Mouse (Mus musculus): ENCODE results near the gene Msl1. TPM values are rescaled to one million over a fixed set of nuclear protein-coding genes. Genes with fewer than 3 reads are reported as not detected.

Gene Msl1
- total RNA-seq (2021) = 10 to 100 TPM; 49.0 to 51.4 TPM
- long read RNA-seq, experiment 1, full-length matches to known transcripts = 7 of 12 reads
- long read RNA-seq, experiment 1, partial matches to known transcripts = 0 of 12 reads
- long read RNA-seq, experiment 1, other reads (novel, unspliced or antisense) = 5 of 12 reads
- long read RNA-seq, experiment 2, partial matches to known transcripts = 2 of 15 reads
- long read RNA-seq, experiment 2, other reads (novel, unspliced or antisense) = 9 of 15 reads

DNA sequence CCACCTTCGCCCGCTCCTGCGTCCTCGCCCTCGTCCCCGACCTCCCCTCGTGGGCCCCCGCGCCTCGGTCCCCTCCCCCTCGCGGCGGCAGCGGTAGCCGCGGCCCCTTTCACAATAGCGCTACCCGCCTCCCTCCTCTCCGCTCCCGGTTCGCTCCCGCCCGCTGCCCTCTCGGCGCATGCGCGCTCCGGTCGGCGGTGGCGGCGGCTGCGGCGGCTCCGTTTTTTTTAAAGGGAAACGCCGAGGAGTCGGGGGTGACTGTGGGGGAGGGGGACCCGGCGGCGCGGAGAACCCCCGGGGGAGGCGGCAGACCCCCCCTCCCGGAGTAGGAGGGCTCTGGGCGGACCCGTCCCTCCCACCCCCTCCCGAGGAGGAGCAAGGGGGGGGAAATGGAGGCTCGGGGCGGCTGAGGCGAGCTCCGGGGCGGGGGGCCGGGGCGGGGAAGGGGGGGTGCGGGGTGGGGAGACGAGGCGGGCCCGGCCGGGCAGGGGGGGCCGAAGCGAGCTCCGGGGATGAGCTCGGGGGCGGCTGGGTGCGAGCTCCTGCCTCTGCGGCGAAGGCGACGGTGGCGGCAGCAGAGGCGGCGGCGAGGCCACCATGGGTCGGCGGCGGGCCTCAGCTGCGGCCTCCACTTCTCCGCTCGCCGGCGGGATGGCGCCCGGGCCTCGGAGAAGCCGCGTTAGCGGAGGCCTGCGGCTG lies at the start of gene Msl1:
Gene Msl1, plus strand, starts transcription at position 502 of the 699 bp plus-strand sequence.
- peak; percentile 85 to 86 for DNase-seq
- intact Hi-C loops (cut with DNase I) = no loop called here

DNA sequence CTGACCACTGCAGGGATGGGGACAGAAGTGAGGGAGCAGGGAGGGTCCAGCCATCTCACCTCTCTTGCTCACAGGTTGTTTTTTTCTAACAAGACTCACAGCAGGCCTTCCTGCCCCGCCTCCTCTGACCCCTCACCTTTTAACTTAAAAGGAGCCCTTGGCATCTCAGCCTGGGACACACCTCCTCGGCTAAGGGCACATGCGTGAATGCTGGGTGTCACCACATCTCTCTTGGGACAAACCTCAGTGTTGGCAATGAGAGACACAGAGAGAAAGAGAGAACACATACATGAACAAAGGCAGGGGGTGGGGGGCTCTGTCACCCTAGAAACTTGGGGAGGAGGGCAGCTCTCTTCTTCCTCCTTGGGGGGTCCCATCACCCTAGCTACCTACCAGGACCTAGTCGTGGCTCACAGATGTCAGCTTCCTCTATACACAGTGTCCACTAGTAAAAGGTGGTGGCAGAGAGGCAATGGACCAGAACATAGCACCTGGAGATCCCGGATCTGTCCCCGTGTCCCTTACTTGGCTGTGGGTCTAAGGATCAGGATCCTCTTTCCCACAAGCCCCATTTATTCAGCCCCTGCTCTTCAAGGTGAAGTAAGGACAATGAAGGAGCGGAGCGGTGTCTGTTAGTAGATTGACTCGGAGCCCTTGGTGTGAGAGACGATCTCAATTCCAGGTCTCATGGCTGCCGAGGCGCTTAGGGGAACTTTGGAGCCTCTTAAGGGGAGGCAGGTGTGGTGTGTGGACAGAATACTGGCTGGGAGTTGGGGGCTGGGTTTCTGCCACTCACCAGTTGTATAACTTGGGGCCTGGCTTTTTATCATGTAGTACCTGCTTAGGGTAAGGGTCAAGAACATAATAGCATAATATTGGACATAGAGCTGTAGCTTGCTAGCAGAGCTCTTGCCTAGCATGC lies 49.1 kb upstream of the Msl1 start:
- intact Hi-C loops (cut with DNase I) = no loop called here
- DNase-seq = no peak

GRCm38 (mm10) chr11:98746855-98747693 lies 48.2 kb upstream of the Msl1 start:
- peak; percentile 74 to 79 for DNase-seq
- intact Hi-C loops (cut with DNase I) = no loop called here

DNA sequence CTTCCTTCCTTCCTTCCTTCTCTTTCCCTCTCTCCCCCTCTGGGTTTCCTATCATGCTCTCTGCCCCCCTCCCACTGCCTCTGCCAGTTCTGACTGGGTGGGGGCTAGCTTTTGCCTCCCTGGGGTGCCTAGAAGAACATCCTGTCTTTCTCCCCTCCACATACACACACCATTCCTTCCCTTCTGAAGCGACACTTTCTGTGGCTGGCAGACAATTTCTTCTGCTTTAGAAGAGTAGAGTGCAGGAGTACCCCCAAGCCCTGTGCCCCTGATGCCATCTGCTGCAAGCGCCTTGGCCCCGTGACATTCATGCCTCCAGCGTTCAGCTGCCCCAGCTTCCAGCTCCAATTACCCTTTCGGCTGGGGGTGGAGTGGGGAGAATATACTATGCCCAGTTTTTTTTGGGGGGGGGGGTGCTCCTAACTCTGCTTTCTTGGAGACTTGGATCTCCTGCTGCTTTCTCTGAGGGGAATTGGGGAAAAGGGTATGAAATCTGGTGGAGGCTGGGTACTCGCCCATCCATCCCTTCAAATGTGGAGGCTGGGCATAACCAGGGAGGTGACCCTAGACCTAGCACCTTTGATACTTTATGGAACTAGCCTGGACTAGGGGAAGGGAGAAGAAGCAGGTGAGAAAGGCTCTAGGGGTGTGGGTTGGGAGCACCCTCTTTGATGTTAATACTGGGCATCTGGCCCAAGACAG lies 47.4 kb upstream of the Msl1 start:
- intact Hi-C loops (cut with DNase I) = no loop called here
- peak in 1 of 2 experiments; percentile 42 for DNase-seq

GRCm38 (mm10) chr11:98748506-98749416 lies 46.6 kb upstream of the Msl1 start:
- intact Hi-C loops (cut with DNase I) = no loop called here

GRCm38 (mm10) chr11:98749716-98750115 lies 45.6 kb upstream of the Msl1 start:
- intact Hi-C loops (cut with DNase I) = no loop called here
- DNase-seq = no peak

More at GRCm38 (mm10) chr11:98748506-98749416, 46.6 kb upstream of the Msl1 start:
- DNase-seq = no peak

DNA sequence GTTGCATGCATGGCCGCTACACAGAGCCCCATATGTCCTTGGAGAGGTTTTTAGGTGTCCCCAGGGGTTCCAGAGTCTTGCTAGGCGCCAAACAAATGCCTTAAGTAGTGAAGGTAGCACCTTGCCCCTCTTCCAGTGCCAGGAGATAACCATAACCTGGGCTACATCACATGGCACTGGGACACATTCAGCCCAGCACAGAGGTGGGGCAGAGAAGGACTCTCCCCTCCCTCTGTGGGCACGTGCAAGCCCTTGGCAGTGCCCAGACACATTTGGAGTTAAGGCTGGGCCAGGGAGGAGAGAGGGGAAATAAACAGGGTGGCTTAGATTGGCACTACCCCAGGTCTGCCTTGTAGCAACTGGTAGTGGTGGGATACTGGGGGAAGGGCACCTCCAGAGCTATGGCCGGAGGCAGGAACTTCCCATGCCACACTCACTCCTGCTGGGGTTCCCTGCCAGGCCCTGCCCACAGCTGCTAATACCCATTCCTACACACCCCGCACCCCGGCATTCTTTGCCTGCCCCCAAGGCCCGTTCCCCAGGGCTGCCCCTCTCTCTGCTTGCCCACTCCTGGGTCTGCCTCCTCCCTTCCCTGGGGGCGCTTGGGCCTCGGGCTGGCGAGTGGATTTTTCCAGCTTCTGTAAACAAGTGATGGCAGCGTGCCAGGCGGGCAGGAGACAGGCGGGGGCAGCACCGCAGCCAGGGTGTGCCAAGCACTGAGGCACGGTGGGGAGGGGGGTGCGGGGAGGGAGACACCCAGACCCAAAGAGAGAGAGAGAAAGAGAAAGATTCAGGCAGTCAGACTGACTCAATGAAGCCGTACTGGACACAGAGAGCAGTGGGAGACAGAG lies 44.7 kb upstream of the Msl1 start:
- DNase-seq = peak in 1 of 2 experiments; percentile 42
- intact Hi-C loops (cut with DNase I) = no loop called here

DNA sequence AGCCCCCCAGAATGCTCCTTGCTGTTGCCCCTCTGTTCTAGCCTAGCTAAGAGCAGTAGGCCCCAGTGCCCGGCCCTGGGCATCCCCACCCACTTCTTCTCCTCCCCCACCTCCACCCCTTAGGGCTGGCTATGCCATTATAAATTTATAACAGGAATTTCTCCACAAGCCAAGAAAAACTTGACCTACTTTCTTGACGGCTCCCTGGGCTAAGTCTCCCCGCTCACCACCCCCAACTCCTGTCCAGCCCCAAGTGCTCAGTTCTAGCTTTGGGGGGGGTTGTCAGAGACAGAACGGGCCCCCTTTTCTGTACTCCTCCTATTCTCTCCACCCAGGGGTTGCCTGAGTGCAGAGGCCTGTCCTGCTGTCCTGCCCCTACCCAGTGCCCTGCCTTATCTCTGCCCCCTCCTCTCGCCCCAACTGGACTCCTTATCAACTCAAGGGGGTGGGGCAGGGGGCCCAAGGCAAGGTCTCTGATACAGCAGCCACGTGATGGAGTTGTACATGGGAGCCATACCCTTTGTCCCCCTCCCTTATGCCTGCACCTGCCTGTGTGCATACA lies 44.0 kb upstream of the Msl1 start:
- intact Hi-C loops (cut with DNase I) = no loop called here

DNA sequence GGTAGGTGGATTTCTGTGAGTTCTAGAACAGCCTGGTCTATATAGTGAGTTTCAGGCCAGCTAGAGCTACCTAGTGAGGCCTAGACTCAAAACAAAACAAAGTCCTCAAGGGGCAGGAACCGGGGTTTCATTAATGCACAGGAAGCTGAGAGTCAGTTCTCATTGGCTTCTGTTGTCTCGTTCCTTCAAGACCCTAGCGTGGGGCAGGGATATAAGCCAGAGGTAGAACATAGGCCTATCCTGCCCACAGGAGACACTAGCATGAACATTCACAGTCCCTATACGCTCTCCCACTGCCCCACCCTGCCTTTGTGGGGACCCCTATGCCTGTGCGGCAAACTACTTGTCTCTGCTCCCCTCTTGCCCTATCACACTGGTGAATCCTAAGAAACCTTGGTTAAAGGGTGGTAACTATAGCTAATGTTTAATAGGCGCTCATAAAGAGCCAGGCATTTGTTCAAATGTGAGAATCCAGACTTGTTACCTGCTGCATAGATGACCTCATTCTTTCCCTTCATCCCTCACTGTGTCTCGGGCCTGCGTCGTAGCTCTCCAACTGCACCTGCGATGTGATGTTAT lies 42.7 kb upstream of the Msl1 start:
- DNase-seq = no peak
- intact Hi-C loops (cut with DNase I) = no loop called here

More for the DNA sequence above, 44.0 kb upstream of the Msl1 start:
- no peak for DNase-seq

DNA sequence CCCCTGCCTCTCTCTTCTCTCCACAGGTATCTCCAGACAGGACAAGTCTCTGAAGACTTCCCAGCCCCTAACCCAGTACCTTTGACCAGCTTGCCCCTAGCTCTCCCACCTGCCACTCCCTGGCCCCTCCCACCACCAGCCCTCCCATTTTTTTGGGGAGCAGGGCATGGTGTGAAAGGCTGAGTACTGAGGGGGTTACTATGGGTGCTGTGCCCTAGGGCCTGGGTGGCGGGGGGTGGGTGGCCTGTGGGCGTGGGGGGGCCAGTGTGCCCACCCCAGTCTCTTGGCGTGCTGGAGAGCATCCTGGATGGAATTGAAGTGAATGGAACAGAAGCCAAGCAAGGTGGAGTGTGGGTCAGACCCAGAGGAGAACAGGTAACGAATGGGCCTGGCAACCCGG lies 42.1 kb upstream of the Msl1 start:
- no peak for DNase-seq
- intact Hi-C loops (cut with DNase I) = no loop called here

- intact Hi-C loops (cut with DNase I) = no loop called here
- peak in 1 of 2 experiments; percentile 34 for DNase-seq
Observed at GRCm38 (mm10) chr11:98754151-98754620, 41.1 kb upstream of the Msl1 start.

DNA sequence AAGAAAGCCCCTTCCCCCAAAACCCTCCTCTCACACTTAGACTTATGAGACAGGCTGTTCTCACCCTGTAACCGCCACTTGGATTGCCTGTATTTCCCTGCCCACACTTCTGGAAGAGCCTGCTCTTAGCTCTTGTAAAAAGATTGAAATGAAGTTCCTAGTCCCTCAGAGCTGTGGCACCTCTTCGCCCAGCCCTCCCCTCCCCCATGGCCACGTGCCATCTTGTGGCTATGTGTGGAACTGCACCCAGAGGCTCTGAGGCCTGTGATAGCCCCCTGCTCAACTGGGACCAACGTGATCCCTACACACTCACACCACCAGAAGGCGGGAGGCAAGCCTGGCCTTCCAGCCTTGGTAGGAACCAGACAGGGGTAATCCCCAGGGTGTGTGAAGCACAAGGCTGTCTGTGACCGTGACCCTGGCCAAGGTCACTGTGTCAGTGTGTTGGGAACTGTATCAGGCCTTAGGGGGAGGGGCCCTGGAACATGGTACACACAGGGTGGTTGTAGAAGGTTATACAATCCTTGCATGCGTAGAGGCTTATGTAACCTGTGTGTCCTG lies 40.6 kb upstream of the Msl1 start:
- intact Hi-C loops (cut with DNase I) = no loop called here
- peak in 1 of 2 experiments; percentile 62 for DNase-seq

GRCm38 (mm10) chr11:98755726-98756380 lies 39.5 kb upstream of the Msl1 start:
- intact Hi-C loops (cut with DNase I) = no loop called here
- DNase-seq = no peak

DNA sequence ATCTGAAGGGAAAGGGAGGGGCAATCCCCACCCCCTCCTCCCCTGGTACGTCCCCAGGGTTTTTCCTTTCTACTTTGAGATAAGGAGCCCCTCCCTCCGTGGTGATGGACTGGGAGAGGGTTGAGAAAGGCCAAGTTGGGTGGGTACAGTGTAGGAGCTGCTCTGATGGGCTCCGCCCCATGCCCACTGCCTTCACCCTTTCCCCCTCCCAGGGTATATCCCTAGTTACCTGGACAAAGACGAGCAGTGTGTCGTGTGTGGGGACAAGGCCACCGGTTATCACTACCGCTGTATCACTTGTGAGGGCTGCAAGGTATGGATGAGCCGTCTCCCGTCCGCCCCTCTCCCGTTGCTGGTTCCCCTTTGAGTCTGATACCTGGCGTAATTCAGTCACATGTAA lies 38.6 kb upstream of the Msl1 start:
- no peak for DNase-seq
- intact Hi-C loops (cut with DNase I) = no loop called here

GRCm38 (mm10) chr11:98761939-98762338 lies 33.4 kb upstream of the Msl1 start:
- intact Hi-C loops (cut with DNase I) = loop anchor here (10.0 kb wide), 1 partner anchor 47 kb away; no protein-coding TSS in a partner anchor
- peak in 1 of 2 experiments; percentile 9 for DNase-seq
